Mouse (Mus musculus): ENCODE data around the gene Tmod2. TPM values are rescaled to one million over a fixed set of nuclear protein-coding genes. Genes with fewer than 3 reads are reported as not detected.
"Not testable (repeated sequence)": the region's sequence is repeated elsewhere in the genome, so short reads cannot be mapped to it uniquely, and the experiment has no call there.

Tmod2 gene
- polyA plus RNA-seq, 1 experiment from 2014 or later, result 28.5 TPM

- Histone ChIP-seq H3K4me1 (ENCODE audit: control insufficient read depth, insufficient read depth, low read length) (peaks cover 6% of the 10 kb centered on the region; the same call in 1 of the 2 replicates), H3K27ac (replicated peaks; ENCODE audit: low read depth, low read length) (peak overlapping the region; percentile 53), H3K36me3 (ENCODE audit: control insufficient read depth, insufficient read depth, low read length) (0 out of 2 replicates have a peak, but pooled peaks cover 8% of the 10 kb centered on the region), H3K27me3 (replicated peaks; ENCODE audit: control insufficient read depth, insufficient read depth, low read length) (no peaks in the 10 kb centered on the region), H3K9me3 (ENCODE audit: control insufficient read depth, low read length) (no peaks in the 10 kb centered on the region), H3K4me3 (ENCODE audit: low read depth, low read length) (no peak overlapping the region), H3K9ac (ENCODE audit: low read depth, low read length) (no peak overlapping the region), H3K4me2 (ENCODE audit: low read depth, low read length) (peak overlapping the region; percentile 5; the same call in 1 of the 2 replicates)
- DNase-seq (ENCODE audit: low spot score) (peak; percentile 50), ATAC-seq (ENCODE audit: low read depth) (peak; percentile 73)
- 20% methylated on average over 10 of the region's 10 CpGs for WGBS
Observed at GRCm38 (mm10) chr9:75632111-75632510, 21.0 kb upstream of the Tmod2 start.

- Histone ChIP-seq H3K4me1 (ENCODE audit: control insufficient read depth, insufficient read depth, low read length) (peaks cover 10% of the 10 kb centered on the region), H3K4me3 (ENCODE audit: low read depth, low read length) (no peak overlapping the region), H3K4me2 (ENCODE audit: low read depth, low read length) (no peak overlapping the region), H3K9me3 (ENCODE audit: control insufficient read depth, low read length) (no peaks in the 10 kb centered on the region), H3K36me3 (ENCODE audit: control insufficient read depth, insufficient read depth, low read length) (0 out of 2 replicates have a peak, but pooled peaks cover 3% of the 10 kb centered on the region), H3K27me3 (replicated peaks; ENCODE audit: control insufficient read depth, insufficient read depth, low read length) (no peaks in the 10 kb centered on the region), H3K27ac (replicated peaks; ENCODE audit: low read depth, low read length) (no peak overlapping the region), H3K9ac (ENCODE audit: low read depth, low read length) (no peak overlapping the region)
- DNase-seq (ENCODE audit: low spot score), result no peak
- no peak for ATAC-seq (ENCODE audit: low read depth)
- WGBS, result 81% methylated on average over 8 of the region's 8 CpGs
Observed at GRCm38 (mm10) chr9:75630823-75631454, 19.8 kb upstream of the Tmod2 start.

DNA sequence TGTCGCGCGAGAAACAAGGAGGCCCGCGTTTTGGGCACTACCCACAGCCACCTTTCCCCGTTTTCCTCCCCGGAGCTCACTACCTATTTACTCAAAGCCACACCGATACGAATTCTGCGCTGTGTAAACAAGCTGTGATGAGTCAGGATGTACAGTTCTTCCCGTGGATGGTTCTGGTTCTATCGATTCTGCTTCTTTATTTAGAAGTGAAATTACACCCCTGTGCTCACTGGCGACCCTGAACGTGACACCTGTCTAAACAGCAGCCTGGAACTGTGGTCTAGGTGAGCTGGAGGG lies 15.1 kb upstream of the Tmod2 start:
- Histone ChIP-seq H3K27ac (replicated peaks; ENCODE audit: low read depth, low read length) (peak overlapping the region; percentile 90), H3K4me3 (ENCODE audit: low read depth, low read length) (peak overlapping the region; percentile 79), H3K4me1 (ENCODE audit: control insufficient read depth, insufficient read depth, low read length) (peaks cover 8% of the 10 kb centered on the region), H3K4me2 (ENCODE audit: low read depth, low read length) (peak overlapping the region; percentile 65), H3K27me3 (replicated peaks; ENCODE audit: control insufficient read depth, insufficient read depth, low read length) (no peaks in the 10 kb centered on the region), H3K9me3 (ENCODE audit: control insufficient read depth, low read length) (no peaks in the 10 kb centered on the region), H3K9ac (ENCODE audit: low read depth, low read length) (peak overlapping the region; percentile 96), H3K36me3 (ENCODE audit: control insufficient read depth, insufficient read depth, low read length) (no peaks in the 10 kb centered on the region)
- ATAC-seq (ENCODE audit: low read depth) (no peak), DNase-seq (ENCODE audit: low spot score) (no peak)
- WGBS, result under 1% methylated on average over 13 of the region's 14 CpGs

GRCm38 (mm10) chr9:75625556-75626307 lies 14.6 kb upstream of the Tmod2 start, which contains the start of gene Lysmd2:
Lysmd2 (plus strand) TSS chr9:75625741.
- Histone ChIP-seq H3K9ac (ENCODE audit: low read depth, low read length) (peak within 1 kb of the TSS; percentile 96), H3K36me3 (ENCODE audit: control insufficient read depth, insufficient read depth, low read length) (no peaks in the 10 kb centered on the region), H3K27me3 (replicated peaks; ENCODE audit: control insufficient read depth, insufficient read depth, low read length) (no peaks in the 10 kb centered on the region), H3K27ac (replicated peaks; ENCODE audit: low read depth, low read length) (peak within 1 kb of the TSS; percentile 90), H3K4me3 (ENCODE audit: low read depth, low read length) (peak within 1 kb of the TSS; percentile 79), H3K9me3 (ENCODE audit: control insufficient read depth, low read length) (no peaks in the 10 kb centered on the region), H3K4me2 (ENCODE audit: low read depth, low read length) (peak within 1 kb of the TSS; percentile 65), H3K4me1 (ENCODE audit: control insufficient read depth, insufficient read depth, low read length) (peaks cover 8% of the 10 kb centered on the region)
- WGBS, result 0% methylated on average over 5 of the region's 94 CpGs
- DNase-seq (ENCODE audit: low spot score) (peak; percentile 77), ATAC-seq (ENCODE audit: low read depth) (peak; percentile 90)

- Histone ChIP-seq H3K4me1 (ENCODE audit: control insufficient read depth, insufficient read depth, low read length) (peaks cover 8% of the 10 kb centered on the region), H3K4me3 (ENCODE audit: low read depth, low read length) (peak overlapping the region; percentile 79), H3K9me3 (ENCODE audit: control insufficient read depth, low read length) (no peaks in the 10 kb centered on the region), H3K27me3 (replicated peaks; ENCODE audit: control insufficient read depth, insufficient read depth, low read length) (no peaks in the 10 kb centered on the region), H3K27ac (replicated peaks; ENCODE audit: low read depth, low read length) (peak overlapping the region; percentile 90), H3K36me3 (ENCODE audit: control insufficient read depth, insufficient read depth, low read length) (no peaks in the 10 kb centered on the region), H3K9ac (ENCODE audit: low read depth, low read length) (peak overlapping the region; percentile 96), H3K4me2 (ENCODE audit: low read depth, low read length) (peak overlapping the region; percentile 65)
- WGBS, result 18% methylated on average over 15 of the region's 18 CpGs
- ATAC-seq (ENCODE audit: low read depth), result peak; percentile 9; the same call in 1 of the 2 replicates
- DNase-seq (ENCODE audit: low spot score), result no peak
Observed at GRCm38 (mm10) chr9:75624983-75625555, 13.9 kb upstream of the Tmod2 start.

DNA sequence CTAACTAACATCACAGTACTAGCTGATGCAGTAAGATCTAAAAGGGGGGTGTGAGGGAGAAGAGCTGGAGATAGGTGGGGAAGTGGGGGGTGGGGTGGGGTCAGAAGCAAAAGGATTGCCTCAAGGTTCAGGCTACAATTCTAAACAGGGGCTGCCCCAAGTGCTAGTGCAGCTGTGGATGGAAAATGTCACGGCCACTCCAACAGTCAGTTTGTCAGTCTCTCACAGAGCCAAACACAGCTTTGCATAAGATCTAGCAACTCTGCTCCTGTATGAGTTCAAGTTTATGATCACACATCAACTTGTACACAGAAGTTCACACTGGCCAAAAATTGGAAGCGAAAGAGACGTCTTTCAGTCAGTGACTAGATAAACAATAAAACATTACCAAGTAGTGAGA lies 10.3 kb upstream of the Tmod2 start:
- H3K27me3 ChIP-seq (replicated peaks; ENCODE audit: control insufficient read depth, insufficient read depth, low read length), result no peaks in the 10 kb centered on the region
- WGBS, result 73% methylated on average over 3 of the region's 3 CpGs
- no peak overlapping the region for H3K4me2 ChIP-seq (ENCODE audit: low read depth, low read length)
- no peak overlapping the region for H3K4me3 ChIP-seq (ENCODE audit: low read depth, low read length)
- no peak overlapping the region for H3K27ac ChIP-seq (replicated peaks; ENCODE audit: low read depth, low read length)
- no peaks in the 10 kb centered on the region for H3K9me3 ChIP-seq (ENCODE audit: control insufficient read depth, low read length)
- ATAC-seq (ENCODE audit: low read depth) (no peak), DNase-seq (ENCODE audit: low spot score) (no peak)
- no peak overlapping the region for H3K9ac ChIP-seq (ENCODE audit: low read depth, low read length)
- H3K4me1 ChIP-seq (ENCODE audit: control insufficient read depth, insufficient read depth, low read length), result peaks cover 5% of the 10 kb centered on the region; the same call in 1 of the 2 replicates
- H3K36me3 ChIP-seq (ENCODE audit: control insufficient read depth, insufficient read depth, low read length), result no peaks in the 10 kb centered on the region

- not testable (repeated sequence) for H3K27ac ChIP-seq (replicated peaks; ENCODE audit: low read depth, low read length); H3K9me3 ChIP-seq (ENCODE audit: control insufficient read depth, low read length); H3K4me1 ChIP-seq (ENCODE audit: control insufficient read depth, insufficient read depth, low read length); H3K9ac ChIP-seq (ENCODE audit: low read depth, low read length); DNase-seq (ENCODE audit: low spot score); H3K27me3 ChIP-seq (replicated peaks; ENCODE audit: control insufficient read depth, insufficient read depth, low read length); H3K4me2 ChIP-seq (ENCODE audit: low read depth, low read length); H3K36me3 ChIP-seq (ENCODE audit: control insufficient read depth, insufficient read depth, low read length); H3K4me3 ChIP-seq (ENCODE audit: low read depth, low read length); ATAC-seq (ENCODE audit: low read depth)
- WGBS, result 95% methylated on average over 2 of the region's 2 CpGs
Observed at GRCm38 (mm10) chr9:75619761-75620160, 8.6 kb upstream of the Tmod2 start.

DNA sequence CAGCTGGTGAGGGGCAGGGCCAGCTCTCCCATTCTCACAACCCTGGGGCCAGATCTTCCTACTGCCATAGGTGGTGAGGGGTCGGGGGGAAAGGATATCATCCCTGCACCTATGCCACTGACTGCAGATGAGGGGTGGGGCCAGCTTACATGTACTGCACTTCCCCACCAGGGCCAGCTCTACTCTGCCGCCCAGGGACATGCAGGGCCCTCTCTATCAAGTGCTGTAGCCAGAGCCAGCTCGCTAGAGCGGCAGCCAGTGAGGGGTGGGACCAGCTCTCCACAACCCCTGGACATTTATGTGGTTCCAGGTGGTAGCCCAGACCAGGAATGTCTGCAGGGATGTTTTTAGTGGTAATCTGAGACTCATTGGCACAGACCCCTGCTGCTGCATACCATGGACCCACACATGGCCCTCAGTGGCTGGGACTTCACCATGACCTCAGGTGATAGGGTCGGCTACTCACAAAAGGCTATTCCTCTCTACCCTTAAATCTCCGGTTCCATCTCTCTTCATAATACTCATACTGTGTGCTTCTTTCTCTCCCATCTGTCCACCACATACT lies 7.8 kb upstream of the Tmod2 start:
- ATAC-seq (ENCODE audit: low read depth) (no peak), DNase-seq (ENCODE audit: low spot score) (no peak)
- H3K27ac ChIP-seq (replicated peaks; ENCODE audit: low read depth, low read length), result no peak overlapping the region
- H3K27me3 ChIP-seq (replicated peaks; ENCODE audit: control insufficient read depth, insufficient read depth, low read length), result no peaks in the 10 kb centered on the region
- no peaks in the 10 kb centered on the region for H3K4me1 ChIP-seq (ENCODE audit: control insufficient read depth, insufficient read depth, low read length)
- no peak overlapping the region for H3K4me2 ChIP-seq (ENCODE audit: low read depth, low read length)
- H3K36me3 ChIP-seq (ENCODE audit: control insufficient read depth, insufficient read depth, low read length), result no peaks in the 10 kb centered on the region
- 69% methylated on average over 5 of the region's 6 CpGs for WGBS
- H3K9me3 ChIP-seq (ENCODE audit: control insufficient read depth, low read length), result no peaks in the 10 kb centered on the region
- H3K9ac ChIP-seq (ENCODE audit: low read depth, low read length), result no peak overlapping the region
- no peak overlapping the region for H3K4me3 ChIP-seq (ENCODE audit: low read depth, low read length)

Measured in embryonic facial prominence, embryonic 14.5 days (tissue).